Mouse (Mus musculus) MEL (cell line): Measurements from ENCODE around the gene Celf2. TPM values are rescaled to one million over a fixed set of nuclear protein-coding genes. Genes with fewer than 3 reads are reported as not detected.

Experiments used
- DNase-seq: peaks from one replicate; pipeline ENCODE4 v3.0.0; 2011; ENCODE audit warnings: low read depth, low spot score
- H3K27ac ChIP-seq: 2 replicates; pipeline ENCODE4 v1.5.1; 2012; ENCODE audit warnings: low read depth, mild to moderate bottlenecking, control low read depth, low read length, moderate library complexity; ENCODE audit not compliant: control insufficient read depth
- H3K27me3 ChIP-seq, 2 experiments: fragments of 150-350 bp in 1 of 2; sonication (generic) in 1 of 2; 2 replicates each; pipeline ENCODE4 v1.6.1; 2012; ENCODE audit warnings: low read length in 2 of 2, mild to moderate bottlenecking in 2 of 2, improper control_type of control experiment in 1 of 2, moderate library complexity in 1 of 2; ENCODE audit not compliant: insufficient read depth in 2 of 2, control insufficient read depth in 1 of 2
- H3K36me3 ChIP-seq, 2 experiments: 2 replicates each; pipeline ENCODE4 v1.6.1; 2012 to 2014; ENCODE audit warnings: low read length in 2 of 2, improper control_type of control experiment in 1 of 2, inconsistent platforms in 1 of 2, mild to moderate bottlenecking in 1 of 2; ENCODE audit not compliant: insufficient read depth in 2 of 2, control insufficient read depth in 1 of 2
- H3K4me1 ChIP-seq, 2 experiments: fragments of 150-350 bp in 1 of 2; sonication (generic) in 1 of 2; 2 replicates each; pipeline ENCODE4 v1.6.1; 2012; ENCODE audit warnings: low read length in 2 of 2, improper control_type of control experiment in 1 of 2, mild to moderate bottlenecking in 1 of 2; ENCODE audit not compliant: insufficient read depth in 2 of 2, control insufficient read depth in 1 of 2
- H3K4me3 ChIP-seq, 2 experiments: fragments of 150-350 bp in 1 of 2; sonication (generic) in 1 of 2; 2 replicates each; pipeline ENCODE4 v1.5.1; 2012; ENCODE audit warnings: low read depth in 2 of 2, low read length in 2 of 2, mild to moderate bottlenecking in 2 of 2, moderate library complexity in 2 of 2, control low read depth in 1 of 2, improper control_type of control experiment in 1 of 2; ENCODE audit not compliant: control insufficient read depth in 1 of 2, insufficient read depth in 1 of 2
- H3K79me2 ChIP-seq: 2 replicates; pipeline ENCODE4 v1.6.1; 2012; ENCODE audit warnings: mild to moderate bottlenecking, low read length, moderate library complexity; ENCODE audit not compliant: control insufficient read depth, poor library complexity, insufficient read depth
- H3K9ac ChIP-seq: 2 replicates; pipeline ENCODE4 v1.6.1; 2012; ENCODE audit warnings: low read depth, mild to moderate bottlenecking, control low read depth, low read length, moderate library complexity; ENCODE audit not compliant: control insufficient read depth, poor library complexity, severe bottlenecking
- H3K9me3 ChIP-seq: fragments of 150-350 bp; sonication (generic); replicated peaks from 2 replicates; pipeline ENCODE4 v1.6.1; 2012; ENCODE audit warnings: mild to moderate bottlenecking, low read length, improper control_type of control experiment, moderate library complexity; ENCODE audit not compliant: insufficient read depth
- CTCF ChIP-seq, 3 experiments: IDR thresholded peaks in 2 of 3; conservative IDR thresholded peaks in 1 of 3; 2 replicates each; pipeline ENCODE4 v1.5.1; 2011 to 2012; ENCODE audit warnings: low read length in 3 of 3, low read depth in 2 of 3, mild to moderate bottlenecking in 2 of 3, improper control_type of control experiment in 1 of 3, inconsistent platforms in 1 of 3, mixed read lengths in 1 of 3, moderate library complexity in 1 of 3; ENCODE audit not compliant: control insufficient read depth in 1 of 3, insufficient read depth in 1 of 3, poor library complexity in 1 of 3, severe bottlenecking in 1 of 3
- E2F4 ChIP-seq: IDR thresholded peaks from 2 replicates; pipeline ENCODE4 v1.6.1; 2011; ENCODE audit warnings: low read depth, low read length, improper control_type of control experiment, borderline replicate concordance
- GABPA ChIP-seq: IDR thresholded peaks from 2 replicates; pipeline ENCODE4 v1.6.1; 2012; ENCODE audit warnings: low read depth, mild to moderate bottlenecking, inconsistent platforms, low read length, improper control_type of control experiment, moderate library complexity
- GATA1 ChIP-seq: IDR thresholded peaks from 2 replicates; pipeline ENCODE4 v1.6.1; 2011; ENCODE audit warnings: low read depth, low read length, improper control_type of control experiment
- MAX ChIP-seq: IDR thresholded peaks from 2 replicates; pipeline ENCODE4 v1.6.1; 2011; ENCODE audit warnings: low read length, improper control_type of control experiment
- MAZ ChIP-seq: IDR thresholded peaks from 2 replicates; pipeline ENCODE4 v1.6.1; 2012; ENCODE audit warnings: low read depth, mild to moderate bottlenecking, inconsistent platforms, low read length, improper control_type of control experiment
- MEF2A ChIP-seq: IDR thresholded peaks from 2 replicates; pipeline ENCODE4 v1.6.1; 2014; ENCODE audit warnings: low read depth, mild to moderate bottlenecking, inconsistent platforms, low read length, improper control_type of control experiment; ENCODE audit not compliant: poor library complexity, insufficient replicate concordance, severe bottlenecking; ENCODE audit errors: extremely low read depth
- MXI1 ChIP-seq: IDR thresholded peaks from 2 replicates; pipeline ENCODE4 v1.6.1; 2011; ENCODE audit warnings: mild to moderate bottlenecking, low read depth, low read length, improper control_type of control experiment
- NRF1 ChIP-seq: IDR thresholded peaks from 2 replicates; pipeline ENCODE4 v1.6.1; 2014; ENCODE audit warnings: low read depth, mild to moderate bottlenecking, inconsistent platforms, low read length, improper control_type of control experiment, moderate library complexity; ENCODE audit not compliant: poor library complexity, insufficient read depth, severe bottlenecking
- POLR2AphosphoS2 ChIP-seq: IDR thresholded peaks from 2 replicates; pipeline ENCODE4 v1.6.1; 2011; ENCODE audit warnings: low read length, improper control_type of control experiment
- POLR2AphosphoS5 ChIP-seq: IDR thresholded peaks from 2 replicates; pipeline ENCODE4 v1.6.1; 2012; ENCODE audit warnings: low read depth, borderline replicate concordance, mild to moderate bottlenecking, inconsistent platforms, low read length, moderate library complexity, mixed read lengths
- RAD21 ChIP-seq: IDR thresholded peaks from 2 replicates; pipeline ENCODE4 v1.6.1; 2011; ENCODE audit warnings: mild to moderate bottlenecking, low read depth, low read length, improper control_type of control experiment
- TBP ChIP-seq: IDR thresholded peaks from 2 replicates; pipeline ENCODE4 v1.8.0; 2011; ENCODE audit warnings: low read depth, low read length, improper control_type of control experiment
- TCF12 ChIP-seq: IDR thresholded peaks from 2 replicates; pipeline ENCODE4 v1.6.1; 2014; ENCODE audit warnings: low read depth, mild to moderate bottlenecking, inconsistent platforms, low read length, improper control_type of control experiment, moderate library complexity
- UBTF ChIP-seq: IDR thresholded peaks from 2 replicates; pipeline ENCODE4 v1.6.1; 2012; ENCODE audit warnings: low read depth, mild to moderate bottlenecking, inconsistent platforms, low read length, improper control_type of control experiment, moderate library complexity, borderline replicate concordance; ENCODE audit not compliant: insufficient read depth
- USF1 ChIP-seq: IDR thresholded peaks from 2 replicates; pipeline ENCODE4 v1.6.1; 2014; ENCODE audit warnings: low read depth, mild to moderate bottlenecking, inconsistent platforms, low read length, improper control_type of control experiment, moderate library complexity
- ZKSCAN1 ChIP-seq: IDR thresholded peaks from 2 replicates; pipeline ENCODE4 v1.6.1; 2012; ENCODE audit warnings: low read depth, mild to moderate bottlenecking, inconsistent platforms, low read length, improper control_type of control experiment, moderate library complexity
- ZNF384 ChIP-seq: IDR thresholded peaks from 2 replicates; pipeline ENCODE4 v1.6.1; 2012; ENCODE audit warnings: low read depth, mild to moderate bottlenecking, inconsistent platforms, low read length, improper control_type of control experiment
- polyA plus RNA-seq, 2 experiments: library from polyadenylated mRNA; stranded (reverse) in 1 of 2; unstranded in 1 of 2; fragments of >175 nt in 1 of 2; fragments of >200 nt in 1 of 2; gene quantifications; 2 replicates each; pipeline versions ENCODE4 v1.2.1 to v1.2.4; 2012; ENCODE audit warnings: low replicate concordance in 2 of 2, low read depth in 1 of 2; ENCODE audit not compliant: insufficient read length in 2 of 2, insufficient read depth in 1 of 2, missing spikeins in 1 of 2
- total RNA-seq: library from RNA; depleted of rRNA; stranded (reverse); fragments of 300-350 nt; gene quantifications from 2 replicates; pipeline ENCODE4 v1.2.3, GENCODE M21; 2012

Celf2 gene
- total and polyA plus RNA-seq, 3 experiments = 8.9 to 16.7 TPM; not detected in 1

GRCm38 (mm10) chr2:7080794-7081783, 428.3 kb downstream of the Celf2 start:
- DNase-seq = no peak
- TF ChIP-seq POLR2AphosphoS5 (no peak), MAZ (no peak), MAX (no peak), E2F4 (no peak), MXI1 (no peak), MEF2A (no peak)
- TF ChIP-seq, all 39 proteins: peak for 0
- Histone ChIP-seq H3K4me3 (no peak overlapping the region), H3K9me3 (no peaks in the 10 kb centered on the region), H3K9ac (no peak overlapping the region), H3K79me2 (no peaks in the 10 kb centered on the region), H3K27me3 (no peaks in the 10 kb centered on the region), H3K4me1 (no peaks in the 10 kb centered on the region), H3K36me3 (no peaks in the 10 kb centered on the region), H3K27ac (no peak overlapping the region)

- H3K27ac ChIP-seq = no peak overlapping the region
- H3K36me3 ChIP-seq = no peaks in the 10 kb centered on the region
- DNase-seq = no peak
- TF ChIP-seq POLR2AphosphoS2 (no peak), UBTF (no peak), TBP (no peak), TCF12 (no peak), RAD21 (no peak)
- H3K79me2 ChIP-seq = no peaks in the 10 kb centered on the region
- H3K9me3 ChIP-seq = no peaks in the 10 kb centered on the region
- no peaks in the 10 kb centered on the region for H3K27me3 ChIP-seq
- H3K9ac ChIP-seq = no peak overlapping the region
- no peak overlapping the region for H3K4me3 ChIP-seq
- no peaks in the 10 kb centered on the region for H3K4me1 ChIP-seq
These were observed 429.3 kb downstream of the Celf2 start for GRCm38 (mm10) chr2:7080086-7080485.

- Histone ChIP-seq H3K27ac (no peak overlapping the region), H3K36me3 (no peaks in the 10 kb centered on the region), H3K79me2 (no peaks in the 10 kb centered on the region), H3K9me3 (no peaks in the 10 kb centered on the region), H3K27me3 (no peaks in the 10 kb centered on the region), H3K4me3 (no peak overlapping the region), H3K4me1 (no peaks in the 10 kb centered on the region), H3K9ac (no peak overlapping the region)
- DNase-seq = no peak
- TF ChIP-seq GABPA (no peak), MAZ (no peak), NRF1 (no peak), CTCF (IDR thresholded peaks at IDR 0.05 in 2 of 3, conservative IDR thresholded peaks at IDR 0.05 in 1 of 3; ENCODE audit: control insufficient read depth in 1 of 3, insufficient read depth in 1 of 3, low read depth in 2 of 3, low read length in 3 of 3, poor library complexity in 1 of 3, severe bottlenecking in 1 of 3) (no peak), RAD21 (no peak), GATA1 (no peak), USF1 (no peak), ZNF384 (no peak), E2F4 (no peak), ZKSCAN1 (no peak)
These were observed 430.0 kb downstream of the Celf2 start for GRCm38 (mm10) chr2:7079390-7079789.
